Mouse (Mus musculus) right cerebral cortex, adult 2 months (tissue): Measurements from ENCODE around the gene Itga1.
A peak's percentile ranks its signal among the peaks of the same experiment; 100 is the strongest.

Experiments used
- DNase-seq, 2 experiments: peaks; one replicate each; pipeline ENCODE4 v3.0.0; 2021 to 2022; ENCODE audit warnings: low spot score in 2 of 2

Gene Itga1

DNA sequence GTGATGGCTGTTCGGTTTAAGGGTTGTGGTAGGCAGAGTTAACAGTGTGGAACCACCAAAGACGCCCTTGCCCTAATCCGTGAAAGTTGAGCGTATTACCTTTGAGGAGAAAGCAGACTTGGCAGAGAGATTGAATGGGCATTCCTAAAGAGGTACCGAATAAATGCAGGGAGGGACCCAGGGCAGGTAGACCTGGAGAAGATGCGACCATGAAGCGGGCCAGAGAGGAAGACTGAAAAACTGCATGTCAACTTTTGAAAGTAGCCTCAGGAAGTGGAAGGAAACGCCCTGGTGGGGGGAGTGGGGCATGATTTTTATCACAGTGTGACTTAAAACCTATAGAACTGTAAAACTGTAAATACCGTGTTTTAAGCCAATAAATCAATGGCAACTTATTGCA, 2.4 kb downstream of the Itga1 start:
- DNase-seq, result no peak

DNA sequence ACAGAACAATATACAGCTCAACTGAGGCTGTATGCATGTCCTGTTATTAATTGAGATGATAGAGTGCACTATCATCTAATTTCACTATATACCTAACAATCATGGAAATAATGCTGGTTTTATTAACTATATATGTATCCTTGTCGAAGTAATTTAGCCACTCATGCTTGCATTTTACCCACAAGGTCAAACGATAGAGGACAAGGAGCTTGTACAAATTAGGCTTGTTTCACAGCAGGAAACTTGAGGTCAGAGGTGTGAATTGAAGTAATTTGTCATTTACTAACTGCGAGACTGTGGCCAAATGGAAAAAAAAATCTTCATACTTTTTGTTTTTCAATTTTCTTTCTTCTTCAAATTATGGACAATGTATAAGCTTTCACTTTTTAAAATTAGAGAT, 3.5 kb downstream of the Itga1 start:
- DNase-seq, result no peak

DNA sequence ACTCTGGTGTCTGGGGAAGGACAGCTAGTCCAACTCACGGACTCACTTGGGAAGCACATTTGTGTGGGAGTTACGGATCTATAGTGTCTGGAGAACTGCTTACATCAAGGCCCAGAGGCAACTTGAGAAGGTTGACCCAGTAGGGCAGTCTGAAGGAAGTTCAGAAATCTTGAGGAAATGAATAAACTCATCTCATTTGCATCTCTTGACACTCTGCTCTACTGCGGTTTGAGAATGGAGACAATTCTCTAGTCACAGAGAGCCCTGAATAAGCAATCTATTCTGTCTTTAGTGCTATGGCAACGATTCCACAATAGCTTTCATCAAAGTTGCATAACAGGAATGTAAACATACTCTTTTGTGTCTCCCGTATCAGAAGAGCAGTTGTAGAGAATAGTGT, 4.8 kb downstream of the Itga1 start:
- no peak for DNase-seq

DNA sequence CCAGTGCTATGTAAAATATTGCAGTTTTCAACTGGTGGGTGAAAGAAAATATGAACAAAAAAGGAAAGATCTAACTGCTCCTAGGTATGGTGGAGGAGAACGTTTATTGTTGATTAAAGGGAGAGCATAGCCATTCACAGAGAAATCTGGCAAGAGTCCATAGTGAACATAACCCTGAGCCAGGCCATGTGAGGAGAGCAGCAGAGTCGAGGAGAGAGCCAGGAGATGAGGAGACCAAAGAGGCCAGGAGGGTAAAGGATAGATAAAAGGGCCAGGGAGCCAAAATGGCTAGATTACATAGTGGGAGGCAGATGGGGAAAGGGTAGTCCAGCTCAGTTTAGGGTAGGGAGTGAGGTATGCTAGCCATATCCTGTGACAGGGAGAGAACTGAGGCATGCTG, 5.5 kb downstream of the Itga1 start:
- DNase-seq, result no peak

DNA sequence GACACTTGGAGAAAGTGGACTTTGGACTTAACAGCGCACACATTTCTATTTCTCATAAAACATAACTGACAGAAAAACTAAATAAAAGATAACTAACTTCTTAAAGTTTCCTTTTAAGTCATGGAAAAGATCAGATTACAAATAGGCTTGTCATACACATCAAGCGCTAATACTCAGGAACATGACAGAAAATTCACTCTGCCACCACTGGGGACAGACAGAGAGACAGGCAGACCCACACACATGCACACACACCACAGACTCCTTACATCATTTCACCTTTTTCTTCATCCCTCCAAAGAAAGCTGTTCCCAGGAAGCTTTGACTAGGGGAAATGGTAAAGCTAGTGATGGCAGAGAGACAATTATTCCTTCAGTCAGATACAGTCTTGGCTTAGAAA, 6.4 kb downstream of the Itga1 start:
- DNase-seq, result no peak

DNA sequence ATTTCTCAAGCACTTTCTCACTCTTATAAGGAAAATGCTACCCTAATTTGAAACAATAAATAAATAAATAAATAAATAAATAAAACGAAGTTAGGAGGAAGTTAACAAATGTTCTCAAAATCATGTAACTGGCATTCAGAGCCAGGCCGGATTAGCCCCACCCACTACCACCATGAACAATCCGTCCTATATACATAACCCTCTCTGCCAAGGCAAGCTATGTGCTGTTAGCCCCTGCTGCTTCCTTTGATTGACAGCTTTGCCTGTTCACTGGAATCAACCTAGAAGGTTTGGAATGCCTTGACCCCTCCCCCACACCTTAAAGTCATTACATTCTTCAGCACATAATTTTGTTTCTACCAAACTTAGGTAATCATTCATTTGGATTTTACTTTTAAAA, 10.3 kb downstream of the Itga1 start:
- no peak for DNase-seq

DNA sequence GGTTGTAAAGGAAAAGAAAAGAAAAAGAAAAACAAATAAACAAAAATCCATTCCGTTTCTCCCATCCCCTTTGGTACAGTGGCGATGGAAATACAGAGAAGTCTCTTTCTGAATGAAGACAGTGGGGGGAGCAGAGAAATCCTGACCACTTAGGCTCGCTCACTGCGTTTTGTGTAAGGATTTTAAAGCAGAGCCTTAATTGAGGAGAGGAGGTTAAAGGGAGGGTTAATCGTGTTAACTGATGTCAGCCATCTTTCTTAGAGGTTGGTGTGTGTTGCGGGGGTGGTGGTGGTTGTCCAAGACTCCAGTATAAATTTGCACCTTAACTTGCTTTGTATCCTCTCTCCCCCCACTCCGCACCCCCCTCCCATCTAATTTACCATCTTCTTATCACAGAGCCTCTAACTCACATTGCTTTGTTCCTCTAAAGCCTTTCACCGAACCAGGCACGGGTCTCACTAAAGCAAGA, 10.8 kb downstream of the Itga1 start:
- DNase-seq, result no peak

DNA sequence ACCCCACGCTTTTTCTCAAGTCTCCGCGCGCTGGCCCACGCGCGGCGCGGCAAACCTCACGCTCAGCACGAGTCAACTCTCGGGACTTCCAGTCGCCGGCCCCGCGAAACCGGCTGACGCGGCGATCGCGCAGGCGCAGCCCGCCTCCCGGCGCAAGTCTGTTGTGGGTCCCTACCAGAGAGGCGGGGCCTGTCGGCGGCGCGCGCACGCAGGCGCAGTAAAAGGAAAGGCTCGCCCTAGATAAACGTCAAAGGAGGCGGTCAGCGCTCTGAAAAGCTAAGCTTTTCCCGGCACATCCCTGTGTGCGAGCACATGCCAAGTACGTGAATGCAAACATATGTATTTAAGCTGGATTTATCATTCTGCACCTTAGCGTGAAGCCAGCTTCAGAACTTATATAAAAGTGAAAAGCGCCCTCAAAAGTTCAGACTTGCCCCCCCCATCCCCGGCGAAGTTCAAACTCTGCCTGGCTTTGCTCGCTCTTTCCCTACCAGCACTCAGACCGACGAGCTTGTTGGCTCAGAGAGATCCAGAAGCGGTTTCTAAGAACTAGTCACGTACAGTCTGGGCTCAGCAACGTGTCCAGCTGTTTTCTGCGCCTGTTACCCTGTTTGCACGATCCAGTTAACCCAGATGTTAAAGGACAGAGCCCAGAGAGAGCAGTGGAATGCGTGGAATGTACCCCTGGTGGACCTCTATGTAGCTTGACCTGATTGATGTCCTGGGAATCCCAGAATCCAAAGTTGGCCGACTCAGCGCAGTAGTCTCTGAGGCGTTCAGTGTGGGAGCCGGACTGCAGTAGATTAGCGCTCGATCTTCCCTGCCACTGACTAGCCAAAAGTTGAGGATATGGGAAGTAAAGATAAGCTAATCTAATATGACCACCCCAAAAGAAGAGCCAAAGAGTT, 11.4 kb downstream of the Itga1 start, which contains the start of gene Pelo:
TSS of gene Pelo (minus strand) at position 118 of the 908 bp plus-strand sequence.
- peak; percentile 94 to 96 for DNase-seq

DNA sequence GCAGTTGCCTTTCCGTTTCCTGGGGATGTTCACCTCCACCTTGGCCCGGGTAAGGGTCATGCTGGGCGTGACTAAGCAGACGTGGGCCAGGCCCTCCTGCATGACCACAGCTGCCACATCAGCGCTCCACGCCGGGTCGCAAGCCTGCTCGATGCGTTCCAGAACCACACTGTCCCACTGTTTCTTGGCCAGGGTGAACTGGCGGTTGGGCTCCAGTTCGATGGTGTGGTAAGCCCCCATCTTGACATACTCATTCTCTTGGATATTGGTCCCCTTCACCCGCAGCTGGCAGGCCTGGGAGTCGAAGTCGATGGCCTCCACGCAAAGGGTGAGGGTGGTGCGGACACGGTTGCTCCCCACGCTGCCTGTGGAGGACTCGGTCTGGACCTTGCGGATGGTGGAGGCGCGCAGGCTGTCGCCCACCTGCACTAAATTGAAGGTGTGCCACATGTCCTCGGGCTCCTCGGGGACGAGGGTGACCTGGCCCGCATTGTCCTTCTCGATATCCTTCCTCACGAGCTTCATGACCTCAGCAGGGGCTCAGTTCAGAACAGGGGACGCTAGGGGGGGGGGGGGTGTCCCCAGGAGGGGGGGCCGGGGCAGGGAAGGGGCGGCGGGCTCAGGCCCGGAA, 12.3 kb downstream of the Itga1 start:
- no peak for DNase-seq

DNA sequence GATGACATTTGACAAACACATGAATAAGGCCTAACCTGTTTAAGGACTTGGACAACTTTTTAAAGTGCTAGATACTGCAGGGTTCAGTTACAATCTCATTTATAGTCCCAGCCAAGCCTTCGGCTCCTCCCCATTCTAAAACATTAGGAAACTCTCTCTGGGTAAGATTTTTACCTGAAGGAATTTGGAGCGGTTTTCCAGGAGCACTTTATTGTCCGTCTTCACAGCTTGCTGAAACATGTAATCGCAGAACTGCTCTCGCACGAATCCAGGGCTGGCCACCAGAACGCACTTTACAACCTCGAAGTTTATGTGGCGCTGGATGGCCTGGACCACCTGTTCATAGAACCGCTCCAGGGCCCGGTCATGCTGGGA, 12.8 kb downstream of the Itga1 start:
- DNase-seq, result no peak

DNA sequence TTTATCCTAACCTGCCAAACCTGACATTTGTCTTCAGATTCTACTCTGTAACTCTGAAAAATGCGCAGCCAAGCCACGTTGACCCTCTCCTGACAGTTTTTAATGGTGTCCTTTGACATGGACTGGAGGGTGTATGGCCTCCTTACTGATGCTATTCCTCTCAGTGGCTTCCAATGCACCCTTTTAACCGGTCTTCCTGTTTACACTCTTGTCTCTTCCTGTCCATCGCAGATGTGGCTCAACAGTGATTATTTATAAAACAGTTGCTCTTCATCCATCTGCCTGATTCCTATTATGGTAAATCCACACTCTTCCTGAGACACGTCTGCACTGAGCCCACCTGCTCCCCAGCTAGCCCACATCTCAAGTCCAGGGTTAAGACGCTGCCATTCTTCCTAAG, 15.8 kb downstream of the Itga1 start:
- DNase-seq, result no peak

DNA sequence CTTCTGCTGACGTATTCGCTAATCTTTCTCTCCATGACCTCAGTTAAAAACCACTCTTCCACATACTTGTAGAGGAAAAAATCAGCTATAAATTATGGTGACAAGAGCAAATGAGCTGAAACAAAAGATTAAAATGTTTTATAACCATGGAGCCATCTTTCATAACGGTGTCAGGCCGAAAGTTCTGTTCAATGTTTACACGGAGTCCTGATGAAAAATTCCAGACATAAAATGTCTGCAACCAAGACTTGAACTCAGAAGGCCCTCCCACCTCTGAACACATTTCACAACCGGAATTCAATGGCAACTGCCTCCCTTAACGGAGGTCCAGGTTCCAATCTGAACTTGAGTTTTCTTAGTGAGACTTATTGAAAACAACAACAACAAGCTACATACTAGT, 19.4 kb downstream of the Itga1 start:
- DNase-seq, result no peak

DNA sequence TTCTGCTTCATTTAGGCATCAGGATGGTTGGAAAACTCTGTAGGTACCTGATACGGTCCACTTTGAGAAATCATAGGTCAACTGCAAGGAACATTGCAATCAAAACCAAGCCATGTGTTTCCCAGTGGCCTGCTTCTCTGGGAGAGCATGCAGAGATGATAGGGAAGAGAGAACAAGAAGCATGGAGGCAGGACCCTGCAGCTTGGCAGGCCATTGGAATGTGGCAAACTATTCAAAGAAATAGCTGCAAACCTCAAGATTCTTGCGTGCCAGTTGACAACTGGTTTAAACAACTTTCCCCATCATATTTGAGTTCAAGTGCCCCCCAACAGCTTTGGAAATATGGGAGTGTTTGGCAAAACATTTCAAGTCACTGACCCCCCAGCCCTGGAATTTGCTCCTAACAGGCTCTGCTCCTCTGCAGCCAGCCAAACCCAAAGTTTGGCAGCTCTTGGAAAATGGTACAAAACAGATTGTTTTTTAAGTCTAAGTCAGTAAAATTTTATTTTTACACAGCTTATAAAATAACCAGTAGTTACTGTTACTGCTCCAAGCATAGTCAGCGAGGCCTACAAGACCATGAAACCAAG, 21.7 kb downstream of the Itga1 start:
- no peak for DNase-seq

DNA sequence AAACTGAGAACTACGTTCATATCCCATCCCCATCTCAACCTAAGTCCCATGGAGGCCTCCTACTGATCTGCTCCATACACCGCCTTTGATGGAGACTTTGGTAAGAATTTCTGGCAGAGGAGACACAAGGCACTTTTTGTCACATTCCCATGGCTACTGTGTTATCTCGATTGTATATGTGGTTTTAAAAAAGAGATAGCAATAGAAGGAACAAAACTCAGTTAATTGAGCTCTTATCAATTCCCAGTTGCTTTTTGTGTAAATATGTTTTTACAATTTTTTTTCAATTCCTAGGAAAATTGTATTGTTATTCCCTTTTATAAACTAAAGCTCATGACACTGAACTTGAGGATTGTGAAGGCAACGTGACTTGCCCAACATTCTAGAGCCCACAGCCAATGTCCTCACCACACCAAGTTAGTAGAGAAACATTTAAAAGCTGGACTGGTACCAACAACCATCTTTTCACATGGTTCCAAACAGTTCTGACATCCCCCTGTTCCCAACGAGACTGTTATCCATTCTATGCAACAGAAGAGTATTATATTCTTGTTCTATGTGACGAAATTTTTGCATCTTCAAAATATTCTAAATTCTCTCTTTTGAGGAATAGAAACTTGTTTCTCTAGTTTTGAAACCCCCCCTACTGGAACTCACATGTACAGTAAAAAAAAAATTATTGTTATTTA, 22.6 kb downstream of the Itga1 start:
- DNase-seq, result no peak

DNA sequence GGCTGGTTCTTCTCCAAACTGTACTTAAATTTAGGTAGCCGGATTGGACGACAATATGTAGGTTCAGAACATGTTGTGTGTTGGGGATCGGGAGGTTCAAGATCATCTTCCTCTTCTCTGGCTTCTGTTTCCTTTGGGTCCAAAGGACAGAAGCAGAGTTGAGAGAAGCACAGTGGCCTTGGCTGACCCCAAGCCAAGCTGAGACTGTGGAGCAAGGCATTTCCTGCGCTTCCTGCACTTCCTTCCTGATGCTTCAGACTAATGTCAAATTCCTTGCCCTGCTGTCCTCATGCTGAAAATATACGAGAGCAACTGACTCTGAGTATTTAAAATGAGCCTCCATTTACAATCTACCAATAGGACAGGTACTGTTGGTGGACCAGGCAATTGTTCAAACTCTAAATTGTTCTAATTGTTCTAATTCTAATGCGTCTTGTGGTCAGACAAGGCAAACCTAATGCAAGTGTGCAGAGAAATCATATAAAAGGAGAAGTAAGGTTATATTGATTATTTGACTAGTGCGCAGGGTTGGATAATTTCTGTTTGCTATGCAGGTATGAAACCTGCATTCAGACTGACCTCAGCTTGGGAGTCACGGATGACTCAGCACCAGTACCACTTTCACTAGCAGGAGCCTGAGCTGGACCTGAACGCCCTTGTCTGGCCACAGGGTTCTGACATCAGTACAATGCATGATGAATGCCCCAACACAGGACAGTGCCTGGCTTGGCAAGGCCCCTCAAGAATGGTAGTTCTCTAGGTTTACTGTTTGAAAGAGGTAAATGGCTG, 24.2 kb downstream of the Itga1 start:
- DNase-seq, result no peak

DNA sequence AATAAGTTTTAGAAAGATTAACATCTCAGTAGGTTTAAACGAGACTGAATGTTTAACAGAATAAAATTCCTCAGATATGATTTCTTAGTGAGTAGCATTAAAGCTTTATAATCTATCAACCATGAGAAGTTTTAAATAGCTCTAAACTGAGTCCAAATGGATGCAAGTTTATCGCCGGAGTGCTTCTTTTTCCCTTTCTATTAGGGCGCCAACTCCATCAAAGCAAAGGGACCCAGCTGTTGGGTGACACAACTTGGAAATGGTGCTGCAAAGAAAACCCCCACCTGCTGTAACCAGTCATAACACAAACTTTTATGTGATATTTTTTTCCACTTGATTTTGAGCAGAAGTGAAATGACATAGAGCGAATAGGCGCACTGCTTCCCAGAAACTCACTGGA, 29.4 kb downstream of the Itga1 start:
- DNase-seq, result no peak

DNA sequence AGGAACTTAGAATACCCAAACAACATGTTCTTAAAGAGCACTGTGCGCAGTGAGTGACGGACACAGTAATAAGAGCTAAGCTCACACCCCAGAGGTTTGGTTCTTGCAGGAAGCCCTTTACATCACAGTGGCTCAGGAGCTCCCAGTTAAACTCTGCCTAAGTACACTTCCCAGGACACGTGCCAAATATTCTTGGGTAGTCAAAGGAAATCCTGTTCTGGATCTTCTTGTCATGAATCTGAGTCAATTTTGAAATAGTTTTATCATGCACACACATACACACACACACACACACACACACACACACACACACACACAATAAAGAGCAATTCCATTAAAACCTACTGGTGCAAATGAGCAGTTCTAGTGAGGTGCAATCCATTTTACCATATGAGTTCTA, 30.3 kb downstream of the Itga1 start:
- DNase-seq, result no peak

DNA sequence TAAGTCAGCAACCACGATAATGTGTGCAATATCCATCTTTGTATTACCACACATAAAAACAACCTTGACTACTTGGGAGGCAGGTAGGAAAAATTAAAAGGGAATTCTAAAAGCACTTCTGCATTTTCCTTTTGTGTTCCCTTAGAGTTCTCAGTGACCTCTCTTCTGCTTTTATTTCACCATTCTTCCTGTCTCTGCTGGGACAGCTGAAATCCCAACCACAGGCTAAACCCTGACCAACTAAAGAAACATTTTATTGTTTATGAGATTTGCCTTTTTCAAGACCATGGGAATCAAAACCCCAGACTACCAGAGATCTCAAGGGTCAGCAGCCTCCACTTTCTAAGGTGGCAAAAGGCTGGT, 33.8 kb downstream of the Itga1 start:
- no peak for DNase-seq

DNA sequence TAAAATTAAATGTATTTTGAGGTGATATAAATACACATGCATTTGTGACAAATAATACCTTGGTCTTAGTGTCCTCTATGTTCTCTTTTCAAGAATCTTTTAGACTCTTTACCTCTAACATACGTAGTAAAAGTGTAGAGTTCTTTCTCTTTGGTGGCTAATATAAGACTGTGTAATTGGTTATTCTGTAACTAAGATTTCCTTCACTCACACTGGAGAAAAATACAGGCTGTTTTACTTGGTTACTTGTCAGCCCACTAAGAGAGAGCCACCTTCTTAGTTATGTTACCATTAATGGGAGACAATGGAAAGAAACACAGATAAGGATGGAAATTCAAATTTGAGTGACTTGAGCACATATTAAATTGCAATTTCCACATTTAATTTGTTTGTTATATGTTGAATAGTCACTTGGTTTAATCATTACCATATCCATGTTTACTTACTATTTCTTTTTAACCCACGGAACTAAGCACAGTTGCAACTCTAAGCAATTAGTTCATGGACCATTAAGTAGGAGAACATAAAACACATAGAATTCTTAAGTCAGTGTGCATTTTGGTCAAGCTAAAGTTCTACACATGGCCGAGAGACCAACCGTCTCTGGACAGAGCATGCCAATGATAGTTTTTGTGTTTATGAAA, 34.3 kb downstream of the Itga1 start:
- DNase-seq, result no peak

DNA sequence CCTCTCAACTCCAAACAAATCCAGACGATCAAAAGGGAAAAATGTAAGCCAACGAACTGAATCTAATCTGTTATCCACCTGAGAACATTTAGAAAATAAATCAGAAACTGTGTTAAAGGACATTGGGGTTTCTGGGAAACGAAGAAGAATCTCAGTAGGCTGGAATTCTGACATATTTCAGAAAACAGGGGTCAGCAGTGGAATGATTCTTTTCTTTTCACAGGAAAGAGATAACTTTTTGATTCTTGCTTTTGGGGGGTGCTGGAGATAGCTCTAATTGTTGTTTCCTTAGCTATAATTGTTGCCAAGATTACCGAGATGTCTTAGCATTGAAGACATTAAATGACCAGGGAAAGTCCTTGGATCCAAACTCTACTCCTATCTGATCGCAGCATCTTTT, 44.2 kb downstream of the Itga1 start:
- no peak for DNase-seq

DNA sequence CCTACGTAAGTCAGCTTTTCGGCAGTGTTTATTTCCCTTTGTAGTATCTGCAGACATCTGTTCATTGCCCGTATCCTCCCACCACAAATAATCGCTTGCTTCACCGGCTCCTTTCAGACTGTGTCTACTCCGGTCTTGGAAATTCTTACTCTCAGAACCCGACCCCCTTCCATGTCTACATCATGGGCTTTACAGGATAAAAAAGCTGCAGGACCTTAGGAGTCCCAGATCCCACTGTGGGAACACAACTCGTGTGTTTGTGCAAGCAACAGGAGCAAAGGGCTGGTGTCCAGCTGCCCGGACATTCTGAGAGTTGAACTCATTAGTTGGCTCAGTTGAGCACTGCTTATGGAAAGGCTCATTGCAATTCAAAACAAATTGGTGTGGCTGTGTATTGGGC, 47.0 kb downstream of the Itga1 start:
- DNase-seq, result peak in 1 of 2 experiments; percentile 7
